Mouse (Mus musculus) lung, postnatal 0 days (tissue): ENCODE measurements at regions not wholly inside any gene's neighbourhood (a gene's known extent, or its start where the extent isn't known, plus 50 kb on each side); places are given as distances from the start of the nearest gene placed in this dataset.

Experiments used
- ATAC-seq: fragments of 200-750 bp; cut with Nextera tagmentation; 2 replicates; pipeline ENCODE4 v1.8.0; 2017; ENCODE audit warnings: moderate library complexity
- DNase-seq: peaks from one replicate; pipeline ENCODE4 v3.0.0-alpha.2; 2016; ENCODE audit warnings: low spot score
- H3K27ac ChIP-seq: fragments of 300-500 bp; sonication (generic); 2 replicates; pipeline ENCODE4 v1.5.1; 2014; ENCODE audit warnings: antibody characterized with exemption, mild to moderate bottlenecking, low read length, mixed read lengths
- H3K27me3 ChIP-seq: fragments of 300-500 bp; sonication (generic); replicated peaks from 2 replicates; pipeline ENCODE4 v1.6.1; 2014; ENCODE audit warnings: low read length, mixed read lengths; ENCODE audit not compliant: insufficient read depth
- H3K36me3 ChIP-seq: fragments of 300-500 bp; sonication (generic); 2 replicates; pipeline ENCODE4 v1.6.1; 2014; ENCODE audit warnings: low read length, mixed read lengths; ENCODE audit not compliant: insufficient read depth
- H3K4me1 ChIP-seq: fragments of 300-500 bp; sonication (generic); 2 replicates; pipeline ENCODE4 v1.6.1; 2014; ENCODE audit warnings: antibody characterized with exemption, low read depth, low read length, mixed read lengths; ENCODE audit not compliant: insufficient read depth
- H3K4me2 ChIP-seq: fragments of 300-500 bp; sonication (generic); replicated peaks from 2 replicates; pipeline ENCODE4 v1.6.1; 2014; ENCODE audit warnings: low read depth, mild to moderate bottlenecking, low read length, moderate library complexity, mixed read lengths
- H3K4me3 ChIP-seq: fragments of 300-500 bp; sonication (generic); 2 replicates; pipeline ENCODE4 v1.5.1; 2014; ENCODE audit warnings: low read depth, low read length
- H3K9ac ChIP-seq: fragments of 300-500 bp; sonication (generic); replicated peaks from 2 replicates; pipeline ENCODE4 v1.6.1; 2014; ENCODE audit warnings: low read depth, mild to moderate bottlenecking
- H3K9me3 ChIP-seq: fragments of 300-500 bp; sonication (generic); 2 replicates; pipeline ENCODE4 v1.6.1; 2016; ENCODE audit warnings: low read length, mixed read lengths
- CTCF ChIP-seq: IDR thresholded peaks from 2 replicates; pipeline ENCODE4 v1.5.1; 2016; ENCODE audit warnings: antibody characterized with exemption, mild to moderate bottlenecking
- EP300 ChIP-seq: IDR thresholded peaks from 2 replicates; pipeline ENCODE4 v1.6.1; 2016; ENCODE audit warnings: antibody characterized with exemption, mild to moderate bottlenecking, control low read depth
- WGBS: fragments of 180-500 bp; shearing (Covaris S2); extraction: QIAGEN DNeasy Blood & Tissue Kit; methylation state at CpG from one replicate; pipeline ENCODE4 v1.1.7; 2014; 5-methylcytosine and 5-hydroxymethylcytosine counted together

DNA sequence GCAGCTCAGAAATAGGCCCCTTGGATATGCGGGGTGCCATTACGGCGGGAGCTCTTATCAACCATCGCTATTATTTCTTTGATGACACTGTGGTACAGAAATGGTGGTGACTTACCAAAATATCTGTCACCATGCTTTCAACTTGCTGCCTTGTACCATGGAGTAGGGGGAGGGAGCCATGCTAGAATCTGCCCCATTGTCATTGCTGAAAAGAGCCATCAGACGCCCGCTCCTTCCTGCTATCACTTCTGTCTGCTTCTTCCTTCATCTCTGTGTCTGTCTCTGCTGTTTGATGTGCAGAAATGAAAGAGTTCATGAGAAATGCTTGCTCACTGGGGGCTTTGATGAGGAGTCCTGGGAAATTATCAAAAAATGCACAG, 119.7 kb upstream of the Gas1 start:
- DNase-seq (no peak), ATAC-seq (no peak)
- Histone ChIP-seq H3K27ac (no peak overlapping the region), H3K27me3 (no peaks in the 10 kb centered on the region), H3K9ac (no peak overlapping the region), H3K9me3 (no peaks in the 10 kb centered on the region), H3K4me1 (no peaks in the 10 kb centered on the region; the same call in 1 of the 2 replicates), H3K4me2 (no peak overlapping the region), H3K4me3 (no peak overlapping the region), H3K36me3 (no peaks in the 10 kb centered on the region)
- WGBS = 93% methylated on average over 6 of the region's 6 CpGs
- no peak for TF ChIP-seq CTCF

DNA sequence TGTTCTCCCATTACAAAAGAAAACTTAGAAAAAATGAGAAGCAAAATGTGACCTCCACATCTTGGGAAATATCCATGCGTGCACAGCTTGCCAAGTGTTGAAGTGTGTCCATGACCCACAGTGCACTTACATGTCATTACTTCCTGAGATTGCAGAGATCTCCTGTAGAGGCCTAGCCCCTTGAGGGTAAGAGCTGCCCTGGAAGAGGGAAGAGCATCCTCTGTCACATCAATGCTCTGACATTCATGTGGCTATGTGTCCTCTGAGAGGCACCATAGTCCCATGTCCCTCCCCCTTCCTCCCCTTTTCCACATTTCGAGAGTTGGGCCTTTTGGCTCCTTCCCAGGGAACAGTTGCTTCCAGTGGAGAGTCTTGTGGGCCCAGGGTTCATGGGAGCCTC, 121.4 kb upstream of the Gas1 start:
- Histone ChIP-seq H3K4me1 (no peaks in the 10 kb centered on the region; the same call in 1 of the 2 replicates), H3K4me2 (no peak overlapping the region), H3K27me3 (no peaks in the 10 kb centered on the region), H3K36me3 (no peaks in the 10 kb centered on the region), H3K9me3 (no peaks in the 10 kb centered on the region), H3K4me3 (no peak overlapping the region), H3K9ac (no peak overlapping the region), H3K27ac (no peak overlapping the region)
- peak; percentile 56 for ATAC-seq
- 32% methylated on average over 2 of the region's 2 CpGs for WGBS
- TF ChIP-seq EP300 (no peak), CTCF (no peak)
- peak; percentile 62 for DNase-seq

DNA sequence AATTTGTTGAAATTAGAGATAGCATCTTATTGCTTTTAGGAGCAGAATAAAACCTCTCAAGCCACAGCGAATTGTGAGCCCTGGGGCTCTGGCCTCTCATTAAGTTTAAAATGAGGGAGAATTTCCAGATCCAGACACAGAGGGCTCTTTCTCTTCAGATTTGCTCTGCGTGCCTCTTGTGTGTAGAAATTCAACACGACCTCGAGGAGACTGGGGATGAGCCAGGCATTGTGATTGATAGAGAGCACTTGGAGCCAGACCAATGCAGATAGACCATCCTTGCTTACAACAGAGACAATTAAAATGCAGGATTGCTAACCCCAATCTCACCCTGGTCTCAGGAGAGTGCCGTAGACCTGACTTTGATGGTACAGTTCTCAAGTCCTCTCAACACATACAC, 121.9 kb upstream of the Gas1 start:
- Histone ChIP-seq H3K9me3 (no peaks in the 10 kb centered on the region), H3K4me3 (no peak overlapping the region), H3K27me3 (no peaks in the 10 kb centered on the region), H3K9ac (no peak overlapping the region), H3K36me3 (no peaks in the 10 kb centered on the region), H3K27ac (no peak overlapping the region), H3K4me1 (no peaks in the 10 kb centered on the region; the same call in 1 of the 2 replicates), H3K4me2 (no peak overlapping the region)
- TF ChIP-seq EP300 (no peak), CTCF (no peak)
- WGBS = 47% methylated on average over 5 of the region's 5 CpGs
- no peak for DNase-seq
- ATAC-seq = no peak

DNA sequence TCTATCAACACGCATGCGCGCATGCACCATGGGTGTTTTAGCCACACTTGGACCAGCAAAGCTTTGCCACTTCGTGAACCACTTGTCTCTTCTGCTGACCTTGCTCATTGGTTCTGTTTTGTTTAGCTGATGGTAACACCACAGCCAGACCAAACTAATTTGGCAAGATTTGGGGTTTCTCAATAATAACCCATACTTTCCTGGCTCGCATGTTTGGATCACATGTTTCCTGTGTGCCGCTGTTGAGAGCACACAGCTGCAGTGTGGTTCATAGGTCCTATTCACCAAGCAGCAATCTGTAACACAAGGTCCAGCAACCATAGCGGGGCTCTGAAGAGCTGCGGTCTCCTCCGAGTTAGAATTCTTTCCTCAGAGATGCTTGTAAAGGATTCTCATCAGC, 126.4 kb upstream of the Gas1 start:
- TF ChIP-seq CTCF (no peak), EP300 (no peak)
- Histone ChIP-seq H3K9ac (no peak overlapping the region), H3K36me3 (no peaks in the 10 kb centered on the region), H3K27ac (no peak overlapping the region), H3K27me3 (no peaks in the 10 kb centered on the region), H3K4me1 (peaks cover 4% of the 10 kb centered on the region; the same call in 1 of the 2 replicates), H3K4me2 (no peak overlapping the region), H3K9me3 (no peaks in the 10 kb centered on the region), H3K4me3 (no peak overlapping the region)
- ATAC-seq (no peak), DNase-seq (peak; percentile 32)
- 78% methylated on average over 9 of the region's 9 CpGs for WGBS

DNA sequence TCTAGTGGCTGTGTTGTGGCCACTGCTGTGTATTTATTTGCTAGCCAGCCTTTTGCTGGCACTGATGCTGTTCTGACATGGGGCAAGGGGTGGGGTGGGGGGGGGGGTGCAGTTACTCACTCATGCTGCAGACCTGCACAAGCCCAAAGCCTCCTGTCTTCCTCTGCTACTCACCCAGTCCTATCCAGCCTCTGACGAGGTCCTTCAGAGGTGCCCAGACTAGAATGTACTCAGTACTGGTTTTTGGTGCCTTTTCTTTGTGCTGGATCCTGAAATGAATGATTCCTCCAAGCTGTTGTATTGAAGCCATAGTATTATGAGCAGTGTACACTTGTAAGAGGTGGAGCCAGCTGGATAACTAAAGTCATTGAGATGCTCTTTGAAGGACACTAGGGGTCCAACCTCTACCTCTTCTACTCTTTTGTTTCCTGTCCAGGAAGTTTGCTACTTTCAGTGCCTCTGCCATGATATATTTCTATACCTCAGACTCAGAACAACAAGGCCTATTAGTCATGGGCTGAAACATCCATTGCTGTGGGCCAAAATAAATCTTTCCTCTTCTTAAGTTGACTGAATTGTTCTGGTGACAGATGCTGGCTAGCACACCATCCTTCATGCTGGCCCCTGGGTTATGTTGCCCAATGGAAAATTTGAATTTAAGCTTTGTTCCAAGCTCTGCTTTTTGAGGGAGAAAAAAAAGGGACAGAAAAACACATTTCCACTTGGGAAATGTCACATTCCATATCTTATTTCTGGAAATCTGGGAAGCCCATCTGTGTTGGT, 128.1 kb upstream of the Gas1 start:
- ATAC-seq = no peak
- Histone ChIP-seq H3K9ac (no peak overlapping the region), H3K36me3 (no peaks in the 10 kb centered on the region), H3K27ac (no peak overlapping the region), H3K9me3 (no peaks in the 10 kb centered on the region), H3K4me1 (peaks cover 4% of the 10 kb centered on the region; the same call in 1 of the 2 replicates), H3K27me3 (no peaks in the 10 kb centered on the region), H3K4me2 (no peak overlapping the region), H3K4me3 (no peak overlapping the region)
- WGBS = 60% methylated on average over 1 of the region's 1 CpGs
- DNase-seq = peak; percentile 43
- no peak for TF ChIP-seq CTCF
- TF ChIP-seq EP300 = 0 out of 2 replicates have a peak, but pooled peaks have one; percentile 20

DNA sequence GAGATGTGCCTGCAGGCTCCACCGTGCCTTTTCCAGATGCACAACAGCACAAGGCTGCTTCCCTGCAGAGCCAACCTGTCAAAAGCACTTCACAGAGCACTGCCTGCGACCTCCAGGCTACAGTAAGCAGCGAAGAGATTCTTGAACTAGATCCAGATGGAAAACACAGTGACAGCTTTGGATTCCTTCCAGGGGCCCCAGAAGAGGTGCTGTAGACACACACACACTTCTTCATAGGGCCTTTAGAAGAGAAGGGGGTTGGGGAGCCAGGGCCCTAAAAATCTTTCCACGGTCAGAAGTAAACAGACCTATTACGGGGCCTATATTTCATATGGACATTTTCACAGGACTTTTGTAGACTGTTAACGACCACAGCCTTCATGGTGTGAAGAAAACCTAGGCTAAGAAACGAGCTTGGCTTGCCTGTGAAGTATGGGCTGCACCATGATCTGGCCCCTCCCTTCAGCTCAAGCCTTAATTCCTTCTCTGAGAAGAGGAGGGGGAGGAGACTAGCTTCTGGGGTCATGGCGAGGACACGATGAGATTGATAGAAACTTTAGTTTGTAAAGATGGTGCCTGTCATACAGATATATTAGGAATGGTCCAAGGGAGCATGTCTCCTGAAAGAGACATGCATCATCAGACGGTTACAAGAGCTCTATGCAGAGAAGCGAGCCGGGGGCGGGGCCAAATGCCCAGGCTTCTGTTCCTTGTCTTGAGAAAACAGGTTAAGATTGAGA, 131.1 kb upstream of the Gas1 start:
- Histone ChIP-seq H3K4me3 (no peak overlapping the region), H3K27me3 (no peaks in the 10 kb centered on the region), H3K9me3 (no peaks in the 10 kb centered on the region), H3K36me3 (no peaks in the 10 kb centered on the region), H3K4me2 (no peak overlapping the region), H3K27ac (no peak overlapping the region), H3K4me1 (peaks cover 4% of the 10 kb centered on the region; the same call in 1 of the 2 replicates), H3K9ac (no peak overlapping the region)
- 20% methylated on average over 13 of the region's 13 CpGs for WGBS
- TF ChIP-seq CTCF (no peak), EP300 (peak; percentile 62)
- DNase-seq (peak; percentile 89), ATAC-seq (peak; percentile 83)
